Mouse (Mus musculus): Measurements from ENCODE around the gene Lypd6b. TPM values are rescaled to one million over a fixed set of nuclear protein-coding genes. Genes with fewer than 3 reads are reported as not detected.
A peak's percentile ranks its signal among the peaks of the same experiment; 100 is the strongest.

The Lypd6b gene
- 0.27 TPM in 1 of 2 replicates, not detected in the other for total RNA-seq (2015)
- total RNA-seq (2017): 0.12 TPM in 1 of 2 replicates, not detected in the other

GRCm38 (mm10) chr2:49787376-49788050 is at the start of gene Lypd6b:
Gene Lypd6b (plus strand): TSS chr2:49787688.
- peak; percentile 42 for ATAC-seq (replicated peaks; ENCODE audit: poor library complexity)

GRCm38 (mm10) chr2:49739046-49739445 is 48.4 kb upstream of the Lypd6b start:
- no peak for ATAC-seq (replicated peaks; ENCODE audit: poor library complexity)

GRCm38 (mm10) chr2:49741026-49741425 is 46.5 kb upstream of the Lypd6b start:
- no peak for ATAC-seq (replicated peaks; ENCODE audit: poor library complexity)

- ATAC-seq (replicated peaks; ENCODE audit: poor library complexity): 0 out of 2 replicates have a peak, but pooled peaks have one; percentile 29
Observed at GRCm38 (mm10) chr2:49741895-49742734, 45.4 kb upstream of the Lypd6b start.

GRCm38 (mm10) chr2:49742919-49743318 is 44.6 kb upstream of the Lypd6b start:
- no peak for ATAC-seq (replicated peaks; ENCODE audit: poor library complexity)

GRCm38 (mm10) chr2:49743775-49744174 is 43.7 kb upstream of the Lypd6b start:
- ATAC-seq (replicated peaks; ENCODE audit: poor library complexity): no peak

- peak; percentile 76 for ATAC-seq (replicated peaks; ENCODE audit: poor library complexity)
Observed at GRCm38 (mm10) chr2:49744251-49745093, 43.0 kb upstream of the Lypd6b start.

GRCm38 (mm10) chr2:49745094-49745781 is 42.2 kb upstream of the Lypd6b start:
- no peak for ATAC-seq (replicated peaks; ENCODE audit: poor library complexity)

GRCm38 (mm10) chr2:49746947-49747346 is 40.5 kb upstream of the Lypd6b start:
- no peak for ATAC-seq (replicated peaks; ENCODE audit: poor library complexity)

GRCm38 (mm10) chr2:49747670-49748069 is 39.8 kb upstream of the Lypd6b start:
- no peak for ATAC-seq (replicated peaks; ENCODE audit: poor library complexity)

- peak; percentile 45 for ATAC-seq (replicated peaks; ENCODE audit: poor library complexity)
Observed at GRCm38 (mm10) chr2:49748628-49749342, 38.7 kb upstream of the Lypd6b start.

GRCm38 (mm10) chr2:49749730-49750576 is 37.5 kb upstream of the Lypd6b start:
- peak; percentile 41 for ATAC-seq (replicated peaks; ENCODE audit: poor library complexity)

GRCm38 (mm10) chr2:49751544-49752210 is 35.8 kb upstream of the Lypd6b start:
- ATAC-seq (replicated peaks; ENCODE audit: poor library complexity): no peak

GRCm38 (mm10) chr2:49752211-49752607 is 35.3 kb upstream of the Lypd6b start:
- ATAC-seq (replicated peaks; ENCODE audit: poor library complexity): no peak

- ATAC-seq (replicated peaks; ENCODE audit: poor library complexity): no peak
Observed at GRCm38 (mm10) chr2:49753062-49753461, 34.4 kb upstream of the Lypd6b start.

- ATAC-seq (replicated peaks; ENCODE audit: poor library complexity): peak; percentile 83
Observed at GRCm38 (mm10) chr2:49755054-49755453, 32.4 kb upstream of the Lypd6b start.

GRCm38 (mm10) chr2:49757616-49758015 is 29.9 kb upstream of the Lypd6b start:
- ATAC-seq (replicated peaks; ENCODE audit: poor library complexity): no peak

GRCm38 (mm10) chr2:49764331-49764946 is 23.0 kb upstream of the Lypd6b start:
- peak; percentile 95 for ATAC-seq (replicated peaks; ENCODE audit: poor library complexity)

Measured in megakaryocyte progenitor cell, adult 5-6 weeks (primary cell).